Mouse (Mus musculus): ENCODE measurements around the gene Wdr77. TPM values are rescaled to one million over a fixed set of nuclear protein-coding genes. Genes with fewer than 3 reads are reported as not detected.
"Not testable (repeated sequence)": the region's sequence is repeated elsewhere in the genome, so short reads cannot be mapped to it uniquely, and the experiment has no call there.

The Wdr77 gene
- polyA plus RNA-seq (2014; fragmentation: Nextera tagmentation; extraction: Ambion mirVana) = 108 and 125 TPM in 2 replicates

- 0 out of 2 replicates have a peak, but pooled peaks cover 2% of the 10 kb centered on the region for H3K36me3 ChIP-seq (ENCODE audit: control insufficient read depth, insufficient read depth, low read length)
- DNase-seq (ENCODE audit: low spot score) (peak; percentile 99), ATAC-seq (ENCODE audit: low FRiP score) (peak; percentile 98)
- peak within 1 kb of the TSS; percentile 84 for H3K27ac ChIP-seq (ENCODE audit: low read depth, low read length)
- H3K4me3 ChIP-seq (ENCODE audit: low read depth, low read length) = peak within 1 kb of the TSS; percentile 88
- H3K4me1 ChIP-seq (replicated peaks; ENCODE audit: control insufficient read depth, insufficient read depth, low read length) = 0 out of 2 replicates have a peak, but pooled peaks cover 6% of the 10 kb centered on the region
- H3K27me3 ChIP-seq (ENCODE audit: control insufficient read depth, insufficient read depth, low read length) = no peaks in the 10 kb centered on the region
- H3K4me2 ChIP-seq (replicated peaks; ENCODE audit: low read depth, low read length) = peak within 1 kb of the TSS; percentile 76
- no peaks in the 10 kb centered on the region for H3K9me3 ChIP-seq (ENCODE audit: control insufficient read depth, low read length)
- WGBS = under 1% methylated on average over 52 of the region's 52 CpGs
- H3K9ac ChIP-seq (ENCODE audit: low read depth, low read length) = peak within 1 kb of the TSS; percentile 95
Observed at GRCm38 (mm10) chr3:105958974-105959580, at the start of gene Wdr77. Gene Wdr77, plus strand, starts transcription at chr3:105959369.

- no peaks in the 10 kb centered on the region for H3K27me3 ChIP-seq (ENCODE audit: control insufficient read depth, insufficient read depth, low read length)
- H3K9me3 ChIP-seq (ENCODE audit: control insufficient read depth, low read length) = no peaks in the 10 kb centered on the region
- H3K27ac ChIP-seq (ENCODE audit: low read depth, low read length) = no peak overlapping the region
- no peak overlapping the region for H3K4me2 ChIP-seq (replicated peaks; ENCODE audit: low read depth, low read length)
- no peaks in the 10 kb centered on the region for H3K4me1 ChIP-seq (replicated peaks; ENCODE audit: control insufficient read depth, insufficient read depth, low read length)
- no peaks in the 10 kb centered on the region for H3K36me3 ChIP-seq (ENCODE audit: control insufficient read depth, insufficient read depth, low read length)
- 86% methylated on average over 11 of the region's 11 CpGs for WGBS
- no peak overlapping the region for H3K9ac ChIP-seq (ENCODE audit: low read depth, low read length)
- no peak for DNase-seq (ENCODE audit: low spot score)
- H3K4me3 ChIP-seq (ENCODE audit: low read depth, low read length) = no peak overlapping the region
- ATAC-seq (ENCODE audit: low FRiP score) = no peak
Observed at GRCm38 (mm10) chr3:105910519-105911190, 48.5 kb upstream of the Wdr77 start.

GRCm38 (mm10) chr3:105912097-105912880 lies 46.9 kb upstream of the Wdr77 start:
- H3K4me2 ChIP-seq (replicated peaks; ENCODE audit: low read depth, low read length) = no peak overlapping the region
- DNase-seq (ENCODE audit: low spot score) (no peak), ATAC-seq (ENCODE audit: low FRiP score) (no peak)
- H3K4me3 ChIP-seq (ENCODE audit: low read depth, low read length) = no peak overlapping the region
- no peak overlapping the region for H3K27ac ChIP-seq (ENCODE audit: low read depth, low read length)
- no peaks in the 10 kb centered on the region for H3K36me3 ChIP-seq (ENCODE audit: control insufficient read depth, insufficient read depth, low read length)
- no peak overlapping the region for H3K9ac ChIP-seq (ENCODE audit: low read depth, low read length)
- 83% methylated on average over 9 of the region's 9 CpGs for WGBS
- H3K9me3 ChIP-seq (ENCODE audit: control insufficient read depth, low read length) = no peaks in the 10 kb centered on the region
- H3K4me1 ChIP-seq (replicated peaks; ENCODE audit: control insufficient read depth, insufficient read depth, low read length) = no peaks in the 10 kb centered on the region
- H3K27me3 ChIP-seq (ENCODE audit: control insufficient read depth, insufficient read depth, low read length) = no peaks in the 10 kb centered on the region

- no peaks in the 10 kb centered on the region for H3K36me3 ChIP-seq (ENCODE audit: control insufficient read depth, insufficient read depth, low read length)
- H3K27ac ChIP-seq (ENCODE audit: low read depth, low read length) = no peak overlapping the region
- 68% methylated on average over 10 of the region's 10 CpGs for WGBS
- H3K27me3 ChIP-seq (ENCODE audit: control insufficient read depth, insufficient read depth, low read length) = no peaks in the 10 kb centered on the region
- H3K4me3 ChIP-seq (ENCODE audit: low read depth, low read length) = no peak overlapping the region
- DNase-seq (ENCODE audit: low spot score) (no peak), ATAC-seq (ENCODE audit: low FRiP score) (no peak)
- H3K9me3 ChIP-seq (ENCODE audit: control insufficient read depth, low read length) = no peaks in the 10 kb centered on the region
- no peaks in the 10 kb centered on the region for H3K4me1 ChIP-seq (replicated peaks; ENCODE audit: control insufficient read depth, insufficient read depth, low read length)
- no peak overlapping the region for H3K9ac ChIP-seq (ENCODE audit: low read depth, low read length)
- no peak overlapping the region for H3K4me2 ChIP-seq (replicated peaks; ENCODE audit: low read depth, low read length)
Observed at GRCm38 (mm10) chr3:105913839-105914681, 45.1 kb upstream of the Wdr77 start.

- no peaks in the 10 kb centered on the region for H3K4me1 ChIP-seq (replicated peaks; ENCODE audit: control insufficient read depth, insufficient read depth, low read length)
- H3K27me3 ChIP-seq (ENCODE audit: control insufficient read depth, insufficient read depth, low read length) = no peaks in the 10 kb centered on the region
- H3K4me3 ChIP-seq (ENCODE audit: low read depth, low read length) = no peak overlapping the region
- no peak overlapping the region for H3K4me2 ChIP-seq (replicated peaks; ENCODE audit: low read depth, low read length)
- 33% methylated on average over 1 of the region's 1 CpGs for WGBS
- H3K27ac ChIP-seq (ENCODE audit: low read depth, low read length) = no peak overlapping the region
- no peak for ATAC-seq (ENCODE audit: low FRiP score)
- DNase-seq (ENCODE audit: low spot score) = no peak
- H3K36me3 ChIP-seq (ENCODE audit: control insufficient read depth, insufficient read depth, low read length) = no peaks in the 10 kb centered on the region
- H3K9me3 ChIP-seq (ENCODE audit: control insufficient read depth, low read length) = no peaks in the 10 kb centered on the region
- no peak overlapping the region for H3K9ac ChIP-seq (ENCODE audit: low read depth, low read length)
Observed at GRCm38 (mm10) chr3:105915281-105915680, 43.9 kb upstream of the Wdr77 start.

- not testable (repeated sequence) for H3K36me3 ChIP-seq (ENCODE audit: control insufficient read depth, insufficient read depth, low read length); H3K9me3 ChIP-seq (ENCODE audit: control insufficient read depth, low read length); H3K4me1 ChIP-seq (replicated peaks; ENCODE audit: control insufficient read depth, insufficient read depth, low read length); H3K27me3 ChIP-seq (ENCODE audit: control insufficient read depth, insufficient read depth, low read length); ATAC-seq (ENCODE audit: low FRiP score); DNase-seq (ENCODE audit: low spot score); H3K9ac ChIP-seq (ENCODE audit: low read depth, low read length); H3K27ac ChIP-seq (ENCODE audit: low read depth, low read length); H3K4me2 ChIP-seq (replicated peaks; ENCODE audit: low read depth, low read length); H3K4me3 ChIP-seq (ENCODE audit: low read depth, low read length)
Observed at GRCm38 (mm10) chr3:105916455-105916854, 42.7 kb upstream of the Wdr77 start.

GRCm38 (mm10) chr3:105917656-105918354 lies 41.4 kb upstream of the Wdr77 start:
- no peaks in the 10 kb centered on the region for H3K36me3 ChIP-seq (ENCODE audit: control insufficient read depth, insufficient read depth, low read length)
- H3K9ac ChIP-seq (ENCODE audit: low read depth, low read length) = no peak overlapping the region
- no peaks in the 10 kb centered on the region for H3K4me1 ChIP-seq (replicated peaks; ENCODE audit: control insufficient read depth, insufficient read depth, low read length)
- WGBS = 63% methylated on average over 10 of the region's 10 CpGs
- no peaks in the 10 kb centered on the region for H3K27me3 ChIP-seq (ENCODE audit: control insufficient read depth, insufficient read depth, low read length)
- no peak overlapping the region for H3K4me2 ChIP-seq (replicated peaks; ENCODE audit: low read depth, low read length)
- ATAC-seq (ENCODE audit: low FRiP score) (no peak), DNase-seq (ENCODE audit: low spot score) (no peak)
- no peak overlapping the region for H3K4me3 ChIP-seq (ENCODE audit: low read depth, low read length)
- H3K9me3 ChIP-seq (ENCODE audit: control insufficient read depth, low read length) = no peaks in the 10 kb centered on the region
- H3K27ac ChIP-seq (ENCODE audit: low read depth, low read length) = no peak overlapping the region

GRCm38 (mm10) chr3:105918355-105918745 lies 40.8 kb upstream of the Wdr77 start:
- no peaks in the 10 kb centered on the region for H3K27me3 ChIP-seq (ENCODE audit: control insufficient read depth, insufficient read depth, low read length)
- WGBS = 77% methylated on average over 3 of the region's 3 CpGs
- ATAC-seq (ENCODE audit: low FRiP score) = no peak
- no peak overlapping the region for H3K4me2 ChIP-seq (replicated peaks; ENCODE audit: low read depth, low read length)
- no peaks in the 10 kb centered on the region for H3K9me3 ChIP-seq (ENCODE audit: control insufficient read depth, low read length)
- H3K4me1 ChIP-seq (replicated peaks; ENCODE audit: control insufficient read depth, insufficient read depth, low read length) = no peaks in the 10 kb centered on the region
- H3K36me3 ChIP-seq (ENCODE audit: control insufficient read depth, insufficient read depth, low read length) = no peaks in the 10 kb centered on the region
- no peak for DNase-seq (ENCODE audit: low spot score)
- no peak overlapping the region for H3K9ac ChIP-seq (ENCODE audit: low read depth, low read length)
- H3K4me3 ChIP-seq (ENCODE audit: low read depth, low read length) = no peak overlapping the region
- no peak overlapping the region for H3K27ac ChIP-seq (ENCODE audit: low read depth, low read length)

Measured in hindbrain, embryonic 11.5 days (tissue).